Mouse (Mus musculus): ENCODE data around the gene Slc12a7.

DNA sequence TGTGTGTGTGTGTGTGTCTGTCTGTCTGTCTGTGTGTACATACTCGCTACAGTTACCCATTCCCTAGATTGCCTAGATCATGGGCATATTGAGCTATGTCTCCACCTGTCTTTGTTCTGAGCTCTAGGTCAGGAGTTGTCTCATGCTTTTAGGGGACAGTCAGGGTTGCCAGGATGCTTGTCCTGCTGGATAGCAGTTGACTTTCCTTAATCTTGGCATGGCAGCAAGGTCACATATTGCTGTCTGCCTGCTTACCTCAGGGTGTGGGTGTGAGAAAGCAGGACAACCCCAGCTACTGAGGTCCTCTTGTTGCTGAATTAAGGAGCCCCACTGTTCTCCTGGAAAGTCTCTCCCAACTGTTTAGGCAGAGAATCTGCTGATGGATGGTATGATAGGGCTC is 1.5 kb downstream of the Slc12a7 start:
- TF ChIP-seq POLR2A (IDR thresholded peaks at IDR 0.05; ENCODE audit: control insufficient read depth, low read depth, low read length): no peak
- TF ChIP-seq CTCF (IDR thresholded peaks at IDR 0.05; ENCODE audit: control insufficient read depth, insufficient read depth, insufficient replicate concordance, low read depth, low read length): no peak

Data from testis, adult 2 months (tissue).